Mouse (Mus musculus) gastrocnemius, postnatal 4 days (tissue): ENCODE results near the gene Vmn2r19. TPM values are rescaled to one million over a fixed set of nuclear protein-coding genes. Genes with fewer than 3 reads are reported as not detected.
"Not testable (repeated sequence)": the region's sequence is repeated elsewhere in the genome, so short reads cannot be mapped to it uniquely, and the experiment has no call there.

Experiments
- DNase-seq, 2 experiments: peaks; one replicate each; pipeline ENCODE4 v3.0.0; 2021 to 2022; ENCODE audit warnings: low spot score in 2 of 2, mixed read lengths in 2 of 2
- long read RNA-seq, 2 experiments: library from polyadenylated mRNA; stranded (forward); transcript quantifications; one replicate each; pipeline ENCODE4 v2.0.0; 2021
- total RNA-seq, 2 experiments: library from RNA; stranded (reverse); gene quantifications; 2 replicates each; pipeline ENCODE4 v1.2.3; 2021

The Vmn2r19 gene
- total RNA-seq, result not detected
- long read RNA-seq, experiment 1, result 0 reads
- long read RNA-seq, experiment 2, result 0 reads

- no peak for DNase-seq
Observed at GRCm38 (mm10) chr6:123308033-123308432, at the start of gene Vmn2r19. TSS of gene Vmn2r19 (plus strand) at chr6:123308333.

- DNase-seq, result no peak
Observed at GRCm38 (mm10) chr6:123258946-123259345, 49.2 kb upstream of the Vmn2r19 start.

GRCm38 (mm10) chr6:123259889-123260603, 48.1 kb upstream of the Vmn2r19 start:
- no peak for DNase-seq

GRCm38 (mm10) chr6:123260868-123261267, 47.3 kb upstream of the Vmn2r19 start:
- DNase-seq, result no peak

GRCm38 (mm10) chr6:123261555-123262161, 46.5 kb upstream of the Vmn2r19 start, which contains the start of gene Clec4d:
TSS of gene Clec4d (plus strand) at chr6:123262111.
- DNase-seq, result no peak

GRCm38 (mm10) chr6:123264194-123264593, 43.9 kb upstream of the Vmn2r19 start:
- no peak for DNase-seq

GRCm38 (mm10) chr6:123265809-123266208, 42.3 kb upstream of the Vmn2r19 start:
- no peak for DNase-seq

- no peak for DNase-seq
Observed at GRCm38 (mm10) chr6:123266945-123267344, 41.2 kb upstream of the Vmn2r19 start.

- DNase-seq, result no peak
Observed at GRCm38 (mm10) chr6:123279443-123279842, 28.7 kb upstream of the Vmn2r19 start.

GRCm38 (mm10) chr6:123286311-123286710, 21.8 kb upstream of the Vmn2r19 start:
- DNase-seq, result no peak

GRCm38 (mm10) chr6:123288931-123289330, 19.2 kb upstream of the Vmn2r19 start:
- DNase-seq, result no peak

GRCm38 (mm10) chr6:123289753-123290152, 18.4 kb upstream of the Vmn2r19 start, which contains the start of gene Clec4e:
TSS of gene Clec4e (minus strand) at chr6:123289870.
- no peak for DNase-seq

- DNase-seq, result no peak
Observed at GRCm38 (mm10) chr6:123292751-123293400, 15.3 kb upstream of the Vmn2r19 start.

- DNase-seq, result not testable (repeated sequence)
Observed at GRCm38 (mm10) chr6:123293509-123293908, 14.6 kb upstream of the Vmn2r19 start.

- DNase-seq, result no peak
Observed at GRCm38 (mm10) chr6:123296687-123297086, 11.4 kb upstream of the Vmn2r19 start.

- DNase-seq, result not testable (repeated sequence)
Observed at GRCm38 (mm10) chr6:123306315-123306714, 1.8 kb upstream of the Vmn2r19 start.

GRCm38 (mm10) chr6:123332503-123332902, 24.4 kb downstream of the Vmn2r19 start:
- no peak for DNase-seq

- DNase-seq, result no peak
Observed at GRCm38 (mm10) chr6:123340093-123340492, 32.0 kb downstream of the Vmn2r19 start.

GRCm38 (mm10) chr6:123346141-123346540, 38.0 kb downstream of the Vmn2r19 start:
- DNase-seq, result no peak
